Mouse (Mus musculus) right cerebral cortex, adult 2 months (tissue): ENCODE data around the gene Jade2.
"Not testable (repeated sequence)": the region's sequence is repeated elsewhere in the genome, so short reads cannot be mapped to it uniquely, and the experiment has no call there.

Experiments used
- DNase-seq, 2 experiments: peaks; one replicate each; pipeline ENCODE4 v3.0.0; 2021 to 2022; ENCODE audit warnings: low spot score in 2 of 2

Jade2 gene

GRCm38 (mm10) chr11:51796272-51796671, 61.2 kb downstream of the Jade2 start:
- DNase-seq = no peak

- DNase-seq = no peak
Measured at GRCm38 (mm10) chr11:51790662-51791061, 66.8 kb downstream of the Jade2 start.

DNA sequence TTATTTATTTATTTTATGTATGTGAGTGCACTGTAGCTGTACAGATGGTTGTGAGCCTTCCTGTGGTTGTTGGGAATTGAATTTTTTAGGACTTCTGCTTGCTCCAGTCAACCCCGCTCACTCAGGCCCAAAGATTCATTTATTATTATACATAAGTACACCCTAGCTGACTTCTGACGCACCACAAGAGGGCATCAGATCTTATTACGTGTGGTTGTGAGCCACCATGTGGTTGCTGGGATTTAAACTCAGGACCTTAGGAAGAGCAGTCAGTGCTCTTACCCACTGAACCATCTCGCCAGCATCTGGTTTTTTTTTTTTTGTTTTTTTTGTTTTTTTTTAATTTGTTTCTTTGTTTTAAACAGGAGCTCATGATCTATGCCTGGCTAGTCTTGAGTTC, 67.7 kb downstream of the Jade2 start:
- DNase-seq = not testable (repeated sequence)

- DNase-seq = no peak
Measured at GRCm38 (mm10) chr11:51785926-51786325, 71.5 kb downstream of the Jade2 start.

GRCm38 (mm10) chr11:51782721-51783120, 74.7 kb downstream of the Jade2 start:
- no peak for DNase-seq

GRCm38 (mm10) chr11:51780773-51781267, 76.6 kb downstream of the Jade2 start:
- DNase-seq = no peak

GRCm38 (mm10) chr11:51777478-51777877, 80.0 kb downstream of the Jade2 start:
- DNase-seq = no peak

- no peak for DNase-seq
Measured at GRCm38 (mm10) chr11:51775507-51775906, 81.9 kb downstream of the Jade2 start.

DNA sequence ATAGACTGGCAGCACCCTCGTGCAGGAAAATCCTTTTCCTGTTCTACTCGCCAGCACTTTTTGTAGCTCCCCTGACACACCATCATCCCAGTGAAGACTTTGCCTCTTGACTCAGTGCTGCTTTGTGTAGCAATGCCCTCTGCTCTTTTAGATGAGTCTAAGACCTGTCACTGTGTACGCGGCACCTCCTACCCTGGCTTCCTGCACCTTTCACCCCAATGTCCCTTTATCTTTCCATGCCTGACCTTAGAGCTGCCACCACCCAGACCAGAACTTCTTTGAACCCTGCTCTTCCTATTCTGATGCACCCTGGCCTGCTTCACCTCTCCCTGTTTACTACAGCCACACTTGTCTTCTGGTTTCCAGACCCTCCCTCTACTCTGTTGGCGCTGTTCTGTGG, 89.2 kb downstream of the Jade2 start:
- DNase-seq = no peak

DNA sequence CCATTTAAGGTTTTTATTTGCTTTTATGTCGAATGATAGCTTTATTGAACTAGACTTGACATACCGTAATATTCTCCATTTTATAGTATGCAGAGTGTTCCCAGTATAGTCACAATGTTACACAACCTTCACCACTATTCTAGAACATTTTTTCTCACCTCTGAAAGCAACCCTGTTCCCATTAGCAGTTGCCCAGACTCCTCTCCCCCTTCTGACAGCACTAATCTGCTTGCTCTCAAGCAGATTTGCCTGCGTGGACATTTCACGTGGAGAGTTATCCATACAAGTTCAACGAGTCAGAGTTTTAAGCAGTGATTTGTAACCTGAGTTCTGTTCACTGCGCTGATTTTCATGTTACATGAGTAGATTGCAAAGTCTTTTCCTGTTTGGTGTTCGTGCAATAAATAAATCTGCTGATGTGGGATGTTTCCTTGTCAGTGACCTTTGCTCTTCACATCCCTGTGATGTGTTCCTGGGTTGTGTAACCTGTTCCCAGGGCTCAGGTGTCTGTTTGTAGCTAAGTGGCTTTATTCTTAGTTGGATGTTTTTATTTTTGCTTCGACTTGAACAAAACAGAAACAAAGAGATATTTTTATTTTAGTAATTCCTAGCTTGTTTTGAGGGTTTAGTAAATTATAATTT, 89.8 kb downstream of the Jade2 start:
- DNase-seq = no peak

- no peak for DNase-seq
Measured at GRCm38 (mm10) chr11:51764816-51765215, 92.6 kb downstream of the Jade2 start.

- DNase-seq = no peak
Measured at GRCm38 (mm10) chr11:51763955-51764354, 93.5 kb downstream of the Jade2 start.
